Mouse (Mus musculus): ENCODE measurements at regions not wholly inside any gene's neighbourhood (a gene's known extent, or its start where the extent isn't known, plus 50 kb on each side); places are given as distances from the start of the nearest gene placed in this dataset.

DNA sequence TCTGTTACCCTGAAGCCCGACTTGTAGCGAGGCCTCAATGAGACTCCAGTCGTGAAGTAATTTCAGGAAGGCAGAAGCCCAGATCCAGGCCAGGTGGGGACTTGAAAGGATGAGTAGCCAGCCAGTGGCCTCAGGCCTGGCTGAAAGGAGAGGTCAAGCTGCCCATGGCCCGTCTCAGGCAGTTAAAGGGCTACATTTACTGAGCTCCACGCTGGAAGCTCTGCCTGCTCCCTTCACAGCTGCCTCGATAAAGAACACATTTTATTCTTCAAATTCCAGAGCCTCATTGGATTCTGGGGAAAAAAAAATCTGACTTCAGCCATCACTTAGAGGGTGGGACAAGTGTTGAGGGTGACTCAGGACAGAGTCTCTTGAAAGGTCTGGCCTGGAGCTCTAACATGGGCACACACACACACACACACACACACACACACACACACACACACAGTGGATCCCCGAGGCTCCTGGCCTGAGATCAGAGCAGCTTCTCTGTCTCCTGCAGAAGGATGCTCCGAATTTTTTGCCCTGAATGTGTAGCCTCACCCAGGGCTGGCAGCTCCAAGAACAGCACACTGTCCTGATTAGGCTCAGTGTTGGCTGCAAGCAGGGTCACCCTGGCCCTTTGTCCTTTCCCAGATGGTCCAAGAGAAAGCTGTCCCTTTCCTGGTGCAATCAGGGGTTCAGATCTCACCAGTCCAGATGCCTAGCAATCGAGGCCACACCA is 53.0 kb downstream of the Gadd45g start:
- no peak for DNase-seq (ENCODE audit: low spot score in 2 of 2)

- no peak for DNase-seq (ENCODE audit: low spot score in 2 of 2)
Observed at GRCm38 (mm10) chr13:51900043-51900440, 53.6 kb downstream of the Gadd45g start.

DNA sequence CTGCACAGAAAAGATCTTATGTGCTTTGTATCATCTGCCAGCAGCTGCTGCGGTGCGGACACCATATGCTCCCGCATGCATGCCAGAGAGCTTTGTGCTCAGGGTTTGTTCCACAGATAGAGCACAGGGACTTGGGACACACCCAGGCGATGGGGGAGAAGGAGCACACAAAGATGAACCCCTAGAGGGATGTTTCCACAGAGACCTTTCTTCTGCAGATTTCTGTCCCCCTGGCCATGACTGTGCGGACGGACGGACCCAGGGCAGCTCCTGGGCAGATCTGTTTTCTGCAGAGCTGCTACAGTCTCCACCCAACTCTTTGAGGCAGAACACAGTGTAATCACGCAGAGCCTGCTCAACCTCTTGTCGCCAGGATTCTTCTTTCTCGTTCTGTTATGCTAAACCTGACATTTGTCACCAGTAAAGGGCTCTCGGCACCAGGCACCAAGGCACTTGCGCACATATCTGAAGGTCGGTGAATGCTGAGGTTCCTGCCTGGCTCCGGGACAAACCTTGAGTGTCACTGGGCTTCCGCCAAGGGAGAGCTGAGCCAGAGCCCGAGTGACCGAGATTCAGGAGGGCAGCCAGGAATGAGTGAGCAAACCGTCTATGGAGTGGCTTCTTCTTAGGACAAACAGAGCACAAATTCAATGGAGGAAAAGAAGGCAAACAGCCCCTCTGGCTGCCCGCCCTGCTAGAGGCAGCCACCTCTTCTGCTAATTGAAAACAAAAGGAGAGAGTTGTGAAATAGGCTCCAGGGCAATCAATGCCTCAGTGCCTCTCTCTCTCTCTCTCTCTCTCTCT is 56.2 kb downstream of the Gadd45g start:
- no peak for DNase-seq (ENCODE audit: low spot score in 2 of 2)

DNA sequence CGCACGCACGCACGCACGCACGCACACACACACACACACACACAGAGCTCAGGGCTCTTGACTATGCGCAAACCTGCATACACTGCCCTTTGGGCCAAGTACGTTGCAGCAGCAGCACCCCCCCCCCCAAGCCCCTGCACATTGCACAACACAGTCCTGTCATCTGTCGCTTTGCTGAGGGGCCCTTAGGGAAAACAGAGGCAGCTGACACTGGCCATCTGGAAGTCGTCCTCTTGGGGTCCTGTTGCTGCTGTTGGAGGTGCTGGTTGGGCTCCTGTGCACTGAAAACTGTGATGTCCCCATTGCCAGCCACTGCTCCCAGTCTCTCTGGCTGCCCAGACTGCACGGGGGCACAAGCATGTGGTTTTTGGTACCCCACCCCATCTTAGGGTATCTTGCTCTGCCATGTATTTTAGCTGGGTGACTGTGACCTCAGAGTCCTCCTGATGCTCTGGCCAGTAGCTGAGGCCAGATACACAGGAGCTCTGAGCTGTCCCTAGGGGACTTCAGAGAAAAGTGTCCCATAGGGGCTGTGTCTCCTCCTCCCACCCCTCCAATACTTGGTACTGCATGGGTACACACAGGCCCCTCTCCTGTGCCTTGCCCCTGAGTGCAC is 57.0 kb downstream of the Gadd45g start:
- no peak for DNase-seq (ENCODE audit: low spot score in 2 of 2)

GRCm38 (mm10) chr13:51905270-51905669 is 58.8 kb downstream of the Gadd45g start:
- no peak for DNase-seq (ENCODE audit: low spot score in 2 of 2)

DNA sequence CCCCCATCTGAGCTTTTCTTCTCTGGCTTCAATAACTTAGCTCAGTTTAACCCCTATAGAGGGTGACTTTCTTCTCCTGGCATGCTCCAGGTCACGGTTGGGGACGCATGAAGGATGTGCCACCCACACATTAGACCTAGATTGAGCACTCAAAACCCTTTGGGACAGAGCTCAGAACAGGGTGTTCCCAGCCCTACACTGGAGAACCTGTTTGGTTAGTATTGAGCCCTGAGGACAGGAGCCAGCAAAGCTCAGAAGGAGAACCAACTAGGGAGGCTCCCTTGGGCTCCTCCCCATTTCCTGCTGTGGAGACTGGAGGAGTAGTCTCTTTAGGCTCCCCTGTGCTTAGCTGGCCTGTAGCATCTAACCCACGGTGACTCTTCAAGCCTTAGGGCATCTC is 59.6 kb downstream of the Gadd45g start:
- DNase-seq (ENCODE audit: low spot score in 2 of 2): no peak

GRCm38 (mm10) chr13:51908514-51908913 is 62.0 kb downstream of the Gadd45g start:
- no peak for DNase-seq (ENCODE audit: low spot score in 2 of 2)

DNA sequence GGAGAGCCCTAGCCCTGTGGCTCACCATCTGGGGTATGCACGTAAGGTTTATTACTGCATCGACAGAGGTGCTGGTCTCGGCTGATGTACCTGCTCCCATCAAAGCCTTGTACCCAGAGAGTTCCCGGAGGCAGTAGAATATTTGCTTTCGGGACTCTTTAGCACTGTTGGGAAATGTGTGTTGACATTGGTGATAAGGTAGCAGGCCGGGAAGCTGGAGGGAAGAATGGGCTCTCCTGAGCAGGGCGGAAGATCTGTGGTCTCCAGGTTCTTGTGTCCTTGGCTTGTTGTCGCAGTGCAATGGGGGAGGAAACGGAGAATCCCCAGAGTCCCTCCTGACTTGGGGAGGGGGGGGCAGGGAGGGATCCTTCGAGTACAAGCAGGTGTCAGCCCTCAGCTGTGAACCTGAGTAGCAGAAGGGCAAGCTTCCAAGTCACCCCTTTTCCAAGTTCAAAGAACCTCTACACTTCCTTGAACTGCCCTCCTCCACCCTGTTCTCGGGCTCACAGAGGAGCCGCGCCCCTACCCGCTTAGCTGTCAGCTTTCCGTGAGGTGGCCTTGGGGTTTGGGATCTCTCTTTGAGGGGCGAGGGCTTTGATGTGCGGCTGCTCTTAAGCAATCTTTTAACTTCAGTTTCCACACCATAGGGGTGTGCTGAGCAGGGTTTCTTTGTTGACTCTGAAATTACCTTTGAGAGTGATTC is 65.0 kb downstream of the Gadd45g start:
- DNase-seq (ENCODE audit: low spot score in 2 of 2): no peak

- no peak for DNase-seq (ENCODE audit: low spot score in 2 of 2)
Observed at GRCm38 (mm10) chr13:51912477-51912876, 66.0 kb downstream of the Gadd45g start.

DNA sequence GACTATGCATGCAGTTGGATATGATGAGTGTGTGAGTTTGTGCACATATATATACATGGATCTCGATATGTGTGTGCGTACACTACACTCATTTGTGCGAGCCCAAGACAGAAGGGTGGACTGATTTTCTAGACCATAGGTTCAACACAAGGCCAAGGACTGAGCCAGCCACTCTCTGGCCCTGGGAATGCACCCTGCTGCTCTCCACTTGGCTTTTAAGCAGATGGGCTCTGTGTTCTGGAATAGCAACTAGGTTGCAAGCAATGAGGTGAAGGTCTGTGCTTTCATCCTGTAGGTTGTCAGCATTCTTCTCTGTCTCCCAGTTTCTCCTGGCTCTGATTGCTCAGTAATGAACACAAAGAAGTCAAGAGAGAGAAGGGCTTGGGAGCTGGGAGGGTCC is 66.5 kb downstream of the Gadd45g start:
- no peak for DNase-seq (ENCODE audit: low spot score in 2 of 2)

DNA sequence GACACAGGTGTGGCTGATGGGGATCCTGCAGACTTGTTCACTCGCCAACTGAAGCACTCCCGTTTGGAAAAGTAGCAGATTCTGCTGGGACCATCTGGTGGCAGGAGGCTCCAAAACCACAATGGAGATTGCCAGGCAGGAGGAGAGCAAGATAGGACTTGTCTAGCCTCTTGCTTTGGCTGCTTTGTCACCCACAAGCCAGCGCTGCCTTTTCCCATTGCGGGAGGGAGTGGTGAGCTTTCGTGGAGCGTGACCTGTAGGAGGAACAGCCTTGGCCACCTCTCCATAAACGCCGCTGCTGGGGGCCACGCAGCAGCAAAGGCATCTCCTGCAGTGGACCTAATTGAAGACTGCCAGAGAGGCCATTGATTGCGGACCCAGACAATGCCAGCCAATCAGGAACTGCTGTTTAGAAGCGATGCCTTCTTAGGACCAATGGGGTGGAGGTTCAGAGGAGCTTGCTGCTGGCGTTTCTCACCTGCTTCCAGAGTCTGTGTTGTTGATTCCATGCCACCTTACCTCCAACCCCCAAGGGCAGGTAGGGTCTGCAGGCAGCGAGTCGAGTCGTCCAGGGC is 70.3 kb downstream of the Gadd45g start:
- no peak for DNase-seq (ENCODE audit: low spot score in 2 of 2)

- no peak for DNase-seq (ENCODE audit: low spot score in 2 of 2)
Observed at GRCm38 (mm10) chr13:51917658-51918057, 71.2 kb downstream of the Gadd45g start.

- DNase-seq (ENCODE audit: low spot score in 2 of 2): no peak
Observed at GRCm38 (mm10) chr13:51918108-51918507, 71.6 kb downstream of the Gadd45g start.

- no peak for DNase-seq (ENCODE audit: low spot score in 2 of 2)
Observed at GRCm38 (mm10) chr13:51918781-51919170, 72.3 kb downstream of the Gadd45g start.

DNA sequence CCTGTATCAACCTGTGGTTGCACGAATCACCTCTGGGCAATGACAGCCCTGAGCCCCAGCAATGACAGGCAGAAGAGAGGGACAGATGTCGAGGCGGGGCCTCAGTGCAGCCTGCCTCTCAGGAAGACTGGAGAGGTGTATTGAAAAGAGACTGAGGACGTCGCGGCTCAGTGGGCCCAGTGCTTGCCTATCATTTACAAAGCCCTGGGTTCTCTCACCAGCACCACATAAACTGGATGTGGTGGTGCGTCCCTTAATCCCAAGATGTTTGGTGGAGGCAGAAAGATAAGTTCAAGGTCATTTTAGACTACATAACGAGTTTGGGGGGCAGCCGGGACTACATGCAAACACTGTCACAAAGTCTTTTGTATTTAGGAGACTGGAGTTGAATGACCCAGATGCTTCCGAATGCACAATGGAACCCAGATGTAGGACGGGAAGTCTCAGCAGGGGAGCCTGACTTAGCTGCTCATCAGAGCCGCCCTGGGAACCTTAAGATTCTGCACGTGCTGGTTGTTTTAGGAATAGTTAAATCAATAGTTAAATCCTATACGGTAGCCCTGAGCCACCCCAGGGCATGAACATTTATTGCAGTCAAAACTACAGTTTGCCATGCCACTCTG is 72.8 kb downstream of the Gadd45g start:
- DNase-seq (ENCODE audit: low spot score in 2 of 2): no peak

DNA sequence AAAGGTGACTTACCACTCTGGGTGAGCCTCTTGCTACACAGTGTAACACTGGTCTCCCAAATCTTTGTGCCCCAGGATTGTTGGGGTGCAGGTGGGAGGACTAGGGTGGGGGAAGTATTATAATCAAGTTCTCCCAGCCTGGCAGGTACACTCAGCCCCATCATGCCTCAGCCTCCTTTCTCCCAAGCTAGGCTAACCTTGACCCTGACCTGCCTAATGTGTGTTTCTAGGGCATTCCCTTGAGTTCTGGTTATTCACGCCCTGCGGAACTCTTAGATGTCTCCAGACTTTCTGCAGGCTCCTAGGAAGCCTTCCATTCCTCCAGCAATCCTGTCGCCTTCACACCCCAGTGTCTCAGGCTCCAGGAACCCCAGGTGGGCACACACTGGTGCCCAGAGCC is 73.5 kb downstream of the Gadd45g start:
- DNase-seq (ENCODE audit: low spot score in 2 of 2): no peak

DNA sequence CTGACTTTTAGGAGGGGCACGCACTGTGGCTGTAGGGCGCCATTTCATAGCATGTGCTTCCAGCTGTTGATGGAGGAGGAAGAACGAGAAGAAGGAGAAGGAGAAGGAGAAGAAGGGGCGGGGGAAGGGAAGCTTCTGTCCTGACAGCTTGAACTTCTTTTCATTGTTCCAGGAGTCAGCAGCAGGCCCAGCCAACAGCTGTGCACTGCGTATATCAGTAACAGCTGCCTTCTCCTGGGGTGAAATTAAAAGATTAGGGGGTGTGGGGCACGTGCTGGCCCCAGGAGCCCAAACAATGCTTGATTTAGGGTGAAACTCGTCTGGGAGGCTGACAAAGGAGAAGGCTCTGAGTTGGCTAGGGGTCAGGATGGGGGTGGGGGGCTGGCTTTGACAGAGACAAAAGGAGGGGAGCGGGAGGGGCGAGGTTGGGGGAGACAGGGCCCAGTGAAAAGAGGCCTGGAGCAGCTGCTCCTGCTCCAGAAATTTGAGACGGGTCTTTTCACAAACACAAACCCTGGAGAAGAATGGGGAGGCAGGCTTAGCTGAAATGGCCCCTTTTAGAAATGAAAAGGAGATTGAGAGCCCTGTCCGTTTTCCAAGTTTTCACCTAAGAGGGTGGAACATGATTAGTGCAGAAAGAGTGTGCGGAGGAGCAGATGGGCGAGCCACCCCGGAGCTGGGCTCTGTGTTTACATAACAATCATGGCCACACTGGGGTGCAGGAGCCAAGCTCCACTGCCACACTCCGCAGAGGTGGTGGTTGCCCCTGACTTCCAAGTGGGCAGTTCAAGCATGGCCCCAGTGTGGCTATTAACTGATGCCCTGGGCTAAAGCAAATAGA is 74.3 kb downstream of the Gadd45g start:
- no peak for DNase-seq (ENCODE audit: low spot score in 2 of 2)

DNA sequence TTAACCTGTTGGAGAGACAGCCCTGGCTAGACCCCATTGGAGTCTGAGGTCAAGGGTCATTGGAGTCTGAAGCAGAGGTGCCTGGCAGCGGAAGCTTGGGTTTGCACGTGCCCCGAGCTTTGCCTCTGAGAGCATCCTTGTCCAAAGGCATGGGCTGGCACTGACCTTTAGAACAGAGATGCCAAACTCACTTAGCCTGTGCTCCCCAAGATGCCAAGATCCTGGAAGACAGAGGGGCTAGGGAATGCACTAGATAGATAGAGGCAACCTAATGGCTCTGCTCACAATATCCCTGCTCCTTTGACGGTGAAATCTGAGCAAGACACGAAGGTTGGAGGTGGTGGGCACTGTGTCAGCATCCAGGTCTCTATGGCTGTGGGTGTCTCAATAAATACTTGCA is 75.1 kb downstream of the Gadd45g start:
- DNase-seq (ENCODE audit: low spot score in 2 of 2): no peak

GRCm38 (mm10) chr13:51926764-51927163 is 80.3 kb downstream of the Gadd45g start:
- no peak for DNase-seq (ENCODE audit: low spot score in 2 of 2)

- DNase-seq (ENCODE audit: low spot score in 2 of 2): no peak
Observed at GRCm38 (mm10) chr13:51929730-51930129, 83.3 kb downstream of the Gadd45g start.
